Mouse (Mus musculus) heart, embryonic 10.5 days (tissue): ENCODE measurements around the gene Spryd4. TPM values are rescaled to one million over a fixed set of nuclear protein-coding genes. Genes with fewer than 3 reads are reported as not detected.
"Not testable (repeated sequence)": the region's sequence is repeated elsewhere in the genome, so short reads cannot be mapped to it uniquely, and the experiment has no call there.

ENCODE experiments used
- DNase-seq: peaks from one replicate; pipeline ENCODE4 v3.0.0-alpha.2; 2017; ENCODE audit warnings: low spot score
- H3K27ac ChIP-seq: fragments of 300-500 bp; sonication (generic); 2 replicates; pipeline ENCODE4 v1.5.1; 2016; ENCODE audit warnings: mild to moderate bottlenecking
- H3K27me3 ChIP-seq: fragments of 300-500 bp; sonication (generic); 2 replicates; pipeline ENCODE4 v1.6.1; 2016; ENCODE audit warnings: mild to moderate bottlenecking; ENCODE audit not compliant: poor library complexity, insufficient read depth, severe bottlenecking
- H3K36me3 ChIP-seq: fragments of 300-500 bp; sonication (generic); 2 replicates; pipeline ENCODE4 v1.6.1; 2016; ENCODE audit warnings: mild to moderate bottlenecking, moderate library complexity
- H3K4me1 ChIP-seq: fragments of 300-500 bp; sonication (generic); 2 replicates; pipeline ENCODE4 v1.6.1; 2016; ENCODE audit warnings: mild to moderate bottlenecking
- H3K4me3 ChIP-seq: fragments of 300-500 bp; sonication (generic); 2 replicates; pipeline ENCODE4 v1.5.1; 2016; ENCODE audit warnings: mild to moderate bottlenecking, moderate library complexity
- H3K9me3 ChIP-seq: fragments of 300-500 bp; sonication (generic); 2 replicates; pipeline ENCODE4 v1.6.1; 2016; ENCODE audit warnings: mild to moderate bottlenecking, moderate library complexity
- WGBS: fragments of 180-500 bp; shearing (Covaris S2); methylation state at CpG from one replicate; pipeline ENCODE4 v1.1.7; 2016; 5-methylcytosine and 5-hydroxymethylcytosine counted together
- polyA plus RNA-seq: library from polyadenylated mRNA; unstranded; fragments of >200 nt; fragmentation: Nextera tagmentation; extraction: Ambion mirVana; gene quantifications from 2 replicates; pipeline ENCODE4 v1.2.1, GENCODE M21; 2016

Gene Spryd4
- polyA plus RNA-seq, 1 experiment from 2014 or later, result 37.9 TPM

GRCm38 (mm10) chr10:128194024-128194550 lies 17.5 kb downstream of the Spryd4 start, which contains the start of gene Gls2:
Gls2 (plus strand) TSS chr10:128194457.
- peaks cover 29% of the 10 kb centered on the region for H3K27me3 ChIP-seq
- H3K4me3 ChIP-seq, result peak within 1 kb of the TSS; percentile 81
- H3K9me3 ChIP-seq, result no peaks in the 10 kb centered on the region
- WGBS, result under 1% methylated on average over 46 of the region's 46 CpGs
- H3K36me3 ChIP-seq, result no peaks in the 10 kb centered on the region
- peaks cover 19% of the 10 kb centered on the region for H3K4me1 ChIP-seq
- peak within 1 kb of the TSS; percentile 85 for H3K27ac ChIP-seq
- peak; percentile 99 for DNase-seq

DNA sequence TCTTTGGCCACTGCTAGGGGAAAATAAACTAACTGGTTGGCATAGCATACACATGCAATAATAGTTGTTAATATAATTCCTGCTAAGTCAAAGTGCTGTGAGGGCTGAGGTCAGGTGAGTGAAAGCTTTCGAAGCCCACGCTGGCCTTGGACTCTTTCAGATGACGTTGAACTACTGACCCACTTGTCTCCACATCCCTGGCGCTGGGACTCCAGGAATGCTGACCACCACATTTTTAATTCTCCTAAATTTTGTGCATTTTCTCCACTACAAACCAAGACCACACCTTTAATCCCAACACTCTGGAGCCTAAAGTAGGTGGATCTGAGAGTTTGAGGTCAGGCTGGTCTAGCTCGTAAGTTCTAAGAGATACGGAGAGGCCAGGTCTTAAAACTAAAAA lies 18.5 kb downstream of the Spryd4 start:
- no peaks in the 10 kb centered on the region for H3K36me3 ChIP-seq
- DNase-seq, result no peak
- no peak overlapping the region for H3K27ac ChIP-seq
- H3K27me3 ChIP-seq, result peaks cover 26% of the 10 kb centered on the region
- H3K4me1 ChIP-seq, result peaks cover 19% of the 10 kb centered on the region
- H3K9me3 ChIP-seq, result no peaks in the 10 kb centered on the region
- H3K4me3 ChIP-seq, result no peak overlapping the region
- 88% methylated on average over 6 of the region's 6 CpGs for WGBS

- H3K9me3 ChIP-seq, result not testable (repeated sequence)
- 92% methylated on average over 3 of the region's 3 CpGs for WGBS
- H3K27me3 ChIP-seq, result peaks cover 26% of the 10 kb centered on the region
These were observed 19.4 kb downstream of the Spryd4 start for GRCm38 (mm10) chr10:128192030-128192766.

GRCm38 (mm10) chr10:128191472-128191871 lies 20.1 kb downstream of the Spryd4 start:
- peaks cover 19% of the 10 kb centered on the region for H3K4me1 ChIP-seq
- H3K9me3 ChIP-seq, result no peaks in the 10 kb centered on the region
- H3K36me3 ChIP-seq, result no peaks in the 10 kb centered on the region
- H3K27ac ChIP-seq, result no peak overlapping the region
- no peak overlapping the region for H3K4me3 ChIP-seq
- H3K27me3 ChIP-seq, result peaks cover 20% of the 10 kb centered on the region
- 55% methylated on average over 2 of the region's 2 CpGs for WGBS
- no peak for DNase-seq

More at GRCm38 (mm10) chr10:128192030-128192766, 19.4 kb downstream of the Spryd4 start:
- H3K36me3 ChIP-seq, DNase-seq, H3K4me3 ChIP-seq, H3K27ac ChIP-seq: not testable (repeated sequence)
- peaks cover 19% of the 10 kb centered on the region for H3K4me1 ChIP-seq

- DNase-seq, result no peak
- H3K4me3 ChIP-seq, result no peak overlapping the region
- no peaks in the 10 kb centered on the region for H3K4me1 ChIP-seq
- WGBS, result 53% methylated on average over 2 of the region's 2 CpGs
- no peak overlapping the region for H3K27ac ChIP-seq
- no peaks in the 10 kb centered on the region for H3K9me3 ChIP-seq
- no peaks in the 10 kb centered on the region for H3K27me3 ChIP-seq
- no peaks in the 10 kb centered on the region for H3K36me3 ChIP-seq
These were observed 23.2 kb downstream of the Spryd4 start for GRCm38 (mm10) chr10:128188242-128188877.

GRCm38 (mm10) chr10:128187181-128187605 lies 24.4 kb downstream of the Spryd4 start:
- WGBS, result 59% methylated on average over 5 of the region's 5 CpGs
- DNase-seq, result no peak

GRCm38 (mm10) chr10:128185959-128186358 lies 25.6 kb downstream of the Spryd4 start:
- WGBS, result 44% methylated on average over 2 of the region's 2 CpGs
- DNase-seq, result peak; percentile 92
- H3K27ac ChIP-seq, result no peak overlapping the region
- no peak overlapping the region for H3K4me3 ChIP-seq
- no peaks in the 10 kb centered on the region for H3K36me3 ChIP-seq
- no peaks in the 10 kb centered on the region for H3K27me3 ChIP-seq
- H3K9me3 ChIP-seq, result no peaks in the 10 kb centered on the region
- no peaks in the 10 kb centered on the region for H3K4me1 ChIP-seq

More at GRCm38 (mm10) chr10:128187181-128187605, 24.4 kb downstream of the Spryd4 start:
- Histone ChIP-seq H3K9me3 (no peaks in the 10 kb centered on the region), H3K4me1 (no peaks in the 10 kb centered on the region), H3K27ac (no peak overlapping the region), H3K27me3 (no peaks in the 10 kb centered on the region), H3K36me3 (no peaks in the 10 kb centered on the region), H3K4me3 (no peak overlapping the region)

GRCm38 (mm10) chr10:128185277-128185940 lies 26.2 kb downstream of the Spryd4 start:
- no peaks in the 10 kb centered on the region for H3K9me3 ChIP-seq
- H3K36me3 ChIP-seq, result no peaks in the 10 kb centered on the region
- no peaks in the 10 kb centered on the region for H3K4me1 ChIP-seq
- H3K4me3 ChIP-seq, result no peak overlapping the region
- no peak for DNase-seq
- no peaks in the 10 kb centered on the region for H3K27me3 ChIP-seq
- WGBS, result 72% methylated on average over 6 of the region's 6 CpGs
- no peak overlapping the region for H3K27ac ChIP-seq

- Histone ChIP-seq H3K9me3 (no peaks in the 10 kb centered on the region), H3K36me3 (no peaks in the 10 kb centered on the region), H3K27me3 (no peaks in the 10 kb centered on the region), H3K27ac (no peak overlapping the region), H3K4me3 (no peak overlapping the region), H3K4me1 (peaks cover 8% of the 10 kb centered on the region)
- 94% methylated on average over 2 of the region's 2 CpGs for WGBS
- DNase-seq, result no peak
These were observed 27.3 kb downstream of the Spryd4 start for GRCm38 (mm10) chr10:128184296-128184695.

DNA sequence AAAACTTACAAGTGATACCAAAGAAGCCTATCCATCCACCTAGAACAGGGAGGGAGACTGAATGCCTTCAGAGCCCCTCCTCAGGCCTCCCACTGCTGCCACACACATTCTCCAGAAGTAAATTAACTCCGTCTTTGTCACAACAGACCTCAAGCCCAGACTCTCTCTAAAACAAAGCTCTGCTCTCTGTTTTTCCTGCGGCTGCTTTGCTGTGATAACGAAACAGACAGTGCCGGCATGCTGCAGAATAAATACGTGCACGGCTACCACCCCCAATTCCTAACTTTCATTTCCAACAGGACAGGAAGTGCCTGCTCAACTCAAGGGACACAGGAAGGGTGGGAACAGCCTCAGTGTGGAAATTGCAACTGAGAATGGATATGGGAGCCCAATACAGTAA lies 31.6 kb downstream of the Spryd4 start, which contains the start of gene Rbms2:
Rbms2 (minus strand) TSS at position 309 of the 400 bp plus-strand sequence.
- Histone ChIP-seq H3K36me3 (no peaks in the 10 kb centered on the region), H3K27ac (peak within 1 kb of the TSS; percentile 87), H3K9me3 (no peaks in the 10 kb centered on the region), H3K4me3 (peak within 1 kb of the TSS; percentile 51), H3K27me3 (no peaks in the 10 kb centered on the region), H3K4me1 (peaks cover 16% of the 10 kb centered on the region)
- WGBS, result 0% methylated on average over 6 of the region's 6 CpGs
- DNase-seq, result no peak

- Histone ChIP-seq H3K36me3 (no peaks in the 10 kb centered on the region), H3K4me3 (no peak overlapping the region), H3K4me1 (peaks cover 24% of the 10 kb centered on the region), H3K27me3 (no peaks in the 10 kb centered on the region), H3K27ac (no peak overlapping the region), H3K9me3 (no peaks in the 10 kb centered on the region)
- DNase-seq, result no peak
- WGBS, result 80% methylated on average over 4 of the region's 4 CpGs
These were observed 34.3 kb downstream of the Spryd4 start for GRCm38 (mm10) chr10:128177316-128177715.

DNA sequence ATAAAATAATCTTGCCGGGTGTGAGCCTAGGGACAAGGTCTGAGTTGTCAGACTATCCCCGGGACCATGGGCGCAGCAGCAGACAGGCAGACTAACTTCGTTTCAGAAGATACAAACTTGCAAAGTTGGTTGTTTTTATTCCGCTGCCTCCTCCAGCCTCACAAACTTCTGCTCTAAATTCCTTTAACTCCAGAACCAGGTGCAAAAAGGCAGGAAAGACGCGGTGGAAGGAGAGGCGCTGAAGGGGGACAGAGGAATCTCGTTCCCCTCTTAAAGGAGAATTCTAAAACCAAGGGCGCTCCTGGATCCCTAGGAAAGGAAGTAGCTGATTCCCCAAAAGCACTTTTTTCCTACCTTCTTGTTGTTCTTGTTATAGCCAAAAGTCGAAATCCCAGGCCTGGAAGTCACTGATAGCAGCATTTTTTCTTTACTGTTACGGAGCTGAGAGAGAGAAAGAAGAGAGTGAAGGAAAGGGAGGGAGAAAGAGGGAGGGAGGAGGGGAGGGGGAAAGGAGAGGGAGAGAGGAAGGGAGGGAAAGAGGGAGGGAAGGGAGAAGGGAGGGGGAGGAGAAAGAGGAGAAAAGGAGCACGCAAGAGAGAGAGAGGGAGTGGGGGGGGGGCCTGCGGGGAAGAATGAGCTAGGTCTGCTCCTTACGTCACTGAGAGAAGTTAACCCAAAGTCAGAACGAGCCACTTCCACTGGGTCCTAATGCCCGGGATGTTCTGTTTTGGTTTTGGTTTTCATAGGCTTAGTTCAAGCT lies 35.4 kb downstream of the Spryd4 start:
- peak; percentile 94 for DNase-seq
- Histone ChIP-seq H3K27ac (peak overlapping the region; percentile 91), H3K4me1 (peaks cover 24% of the 10 kb centered on the region), H3K36me3 (0 out of 2 replicates have a peak, but pooled peaks cover 6% of the 10 kb centered on the region), H3K27me3 (no peaks in the 10 kb centered on the region), H3K4me3 (peak overlapping the region; percentile 78), H3K9me3 (no peaks in the 10 kb centered on the region)
- WGBS, result under 1% methylated on average over 17 of the region's 17 CpGs
